Comparison of ENCODE assay signal across 10 mouse cellular contexts in the genomic region with DNA sequence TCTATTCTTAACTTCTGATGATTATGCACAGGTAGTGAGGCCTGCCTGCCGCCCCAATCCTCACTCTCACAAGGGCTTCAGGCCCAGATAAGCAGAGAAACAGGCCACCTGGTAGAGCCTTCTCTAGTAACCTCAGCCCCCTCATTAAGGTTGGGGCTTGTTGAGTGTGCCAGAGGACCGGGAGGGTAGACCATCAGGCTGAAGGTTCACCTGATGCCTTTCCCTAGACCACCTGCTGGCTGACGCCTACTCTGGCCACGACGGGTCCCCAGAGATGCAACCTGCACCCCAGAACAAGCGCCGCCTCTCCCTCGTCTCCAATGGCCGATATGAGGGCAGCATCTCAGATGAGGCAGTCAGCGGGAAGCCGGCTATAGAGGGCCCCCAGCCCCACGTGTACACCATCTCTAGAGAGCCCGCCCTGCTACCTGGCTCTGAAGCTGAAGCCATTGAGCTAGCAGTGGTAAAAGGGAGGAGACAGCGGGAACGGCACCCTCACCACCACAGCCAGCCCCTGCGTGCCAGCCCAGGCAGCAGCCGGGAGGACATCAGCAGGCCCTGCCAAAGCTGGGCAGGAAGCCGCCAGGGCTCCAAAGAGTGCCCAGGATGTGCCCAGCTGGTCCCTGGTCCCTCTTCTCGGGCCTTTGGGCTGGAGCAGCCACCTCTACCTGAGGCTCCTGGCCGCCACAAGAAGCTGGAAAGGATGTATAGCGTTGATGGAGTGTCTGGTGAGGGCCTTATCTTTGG. TPM values are rescaled to one million over a fixed set of nuclear protein-coding genes. Genes with fewer than 3 reads are reported as not detected.
DNase-seq lines count a peak whose midpoint lies in the region; ATAC-seq and TF ChIP-seq lines count a peak whose summit lies in the region.
"Had no signal": no experiment of that assay in that cellular context is flagged by ENCODE, and none has a peak within 500 bp of the region (broad histone marks: within the 10 kb centered on the region; RNA-seq: fewer than 3 reads in every experiment).

No protein-coding gene starts in this region.

- H3K36me3 ChIP-seq in kidney, embryonic 15.5 days = peaks cover 38% of the 10 kb centered on the region
- H3K36me3 ChIP-seq in kidney, adult 2 months (ENCODE audit: control insufficient read depth, insufficient read depth, low read length) = no peaks in the 10 kb centered on the region
- peaks cover 52% of the 10 kb centered on the region for H3K36me3 ChIP-seq in embryonic facial prominence, embryonic 10.5 days (replicated peaks)
- H3K36me3 ChIP-seq in hindbrain, embryonic 11.5 days (ENCODE audit: control insufficient read depth, insufficient read depth, low read length) = no peaks in the 10 kb centered on the region
- peaks cover 35% of the 10 kb centered on the region for H3K36me3 ChIP-seq in midbrain, embryonic 12.5 days

- ATAC-seq in kidney, embryonic 15.5 days (replicated peaks; ENCODE audit: low FRiP score) = no peak
- ATAC-seq in hindbrain, embryonic 11.5 days (ENCODE audit: low FRiP score) = no peak
- ATAC-seq in midbrain, embryonic 12.5 days (ENCODE audit: low FRiP score, low read depth) = no peak
- no peak for ATAC-seq in megakaryocyte progenitor cell, adult 5-6 weeks (replicated peaks; ENCODE audit: poor library complexity)

- WGBS in kidney, embryonic 15.5 days = 91% methylated on average over 21 of the region's 21 CpGs
- WGBS in kidney, adult 2 months = 93% methylated on average over 21 of the region's 21 CpGs
- 89% methylated on average over 21 of the region's 21 CpGs for WGBS in embryonic facial prominence, embryonic 10.5 days
- 93% methylated on average over 21 of the region's 21 CpGs for WGBS in hindbrain, embryonic 11.5 days
- 91% methylated on average over 21 of the region's 21 CpGs for WGBS in midbrain, embryonic 12.5 days

- H3K9ac ChIP-seq in kidney, embryonic 15.5 days = peak overlapping the region; percentile 78
- H3K9ac ChIP-seq in hindbrain, embryonic 11.5 days (ENCODE audit: low read depth, low read length) = 0 out of 2 replicates have a peak overlapping the region, but pooled peaks have one; percentile 88
- H3K9ac ChIP-seq in midbrain, embryonic 12.5 days (replicated peaks) = peak overlapping the region; percentile 79

- H3K4me1 ChIP-seq in kidney, embryonic 15.5 days = peaks cover 18% of the 10 kb centered on the region
- H3K4me1 ChIP-seq in kidney, adult 2 months (ENCODE audit: control insufficient read depth, insufficient read depth, low read length) = 0 out of 2 replicates have a peak, but pooled peaks cover 4% of the 10 kb centered on the region
- H3K4me1 ChIP-seq in embryonic facial prominence, embryonic 10.5 days = peaks cover 24% of the 10 kb centered on the region
- H3K4me1 ChIP-seq in hindbrain, embryonic 11.5 days (replicated peaks; ENCODE audit: control insufficient read depth, insufficient read depth, low read length) = peaks cover 7% of the 10 kb centered on the region; the same call in 1 of the 2 replicates
- peaks cover 13% of the 10 kb centered on the region for H3K4me1 ChIP-seq in midbrain, embryonic 12.5 days

- no peak for TF ChIP-seq POLR2A in kidney, adult 2 months (IDR thresholded peaks at IDR 0.05; ENCODE audit: low read depth, low read length)

- no peak for TF ChIP-seq CTCF in kidney, adult 2 months (conservative IDR thresholded peaks at IDR 0.05; ENCODE audit: insufficient read depth, insufficient read length, low read depth, low read length)

- H3K27me3 ChIP-seq in kidney, embryonic 15.5 days = no peaks in the 10 kb centered on the region
- no peaks in the 10 kb centered on the region for H3K27me3 ChIP-seq in kidney, adult 2 months (replicated peaks; ENCODE audit: control insufficient read depth, insufficient read depth, low read length)
- H3K27me3 ChIP-seq in embryonic facial prominence, embryonic 10.5 days (replicated peaks; ENCODE audit: low read depth, poor library complexity, severe bottlenecking) = no peaks in the 10 kb centered on the region
- no peaks in the 10 kb centered on the region for H3K27me3 ChIP-seq in hindbrain, embryonic 11.5 days (ENCODE audit: control insufficient read depth, insufficient read depth, low read length)
- no peaks in the 10 kb centered on the region for H3K27me3 ChIP-seq in midbrain, embryonic 12.5 days
- H3K27me3 ChIP-seq: Patski had no signal

- no peak overlapping the region for H3K27ac ChIP-seq in kidney, embryonic 15.5 days
- H3K27ac ChIP-seq in kidney, adult 2 months (ENCODE audit: insufficient read depth, low read depth, low read length) = no peak overlapping the region
- no peak overlapping the region for H3K27ac ChIP-seq in embryonic facial prominence, embryonic 10.5 days (replicated peaks)
- no peak overlapping the region for H3K27ac ChIP-seq in hindbrain, embryonic 11.5 days (ENCODE audit: low read depth, low read length)
- H3K27ac ChIP-seq in midbrain, embryonic 12.5 days (replicated peaks) = no peak overlapping the region

- peak overlapping the region; percentile 82 for H3K4me2 ChIP-seq in kidney, embryonic 15.5 days
- peak overlapping the region; percentile 82 for H3K4me2 ChIP-seq in hindbrain, embryonic 11.5 days (replicated peaks; ENCODE audit: low read depth, low read length)
- H3K4me2 ChIP-seq in midbrain, embryonic 12.5 days (replicated peaks) = peak overlapping the region; percentile 93

- no peaks in the 10 kb centered on the region for H3K9me3 ChIP-seq in kidney, embryonic 15.5 days (replicated peaks)
- no peaks in the 10 kb centered on the region for H3K9me3 ChIP-seq in embryonic facial prominence, embryonic 10.5 days
- no peaks in the 10 kb centered on the region for H3K9me3 ChIP-seq in hindbrain, embryonic 11.5 days (ENCODE audit: control insufficient read depth, low read length)
- H3K9me3 ChIP-seq in midbrain, embryonic 12.5 days = no peaks in the 10 kb centered on the region

- H3K4me3 ChIP-seq in kidney, embryonic 15.5 days (replicated peaks) = peak overlapping the region; percentile 79
- no peak overlapping the region for H3K4me3 ChIP-seq in kidney, adult 2 months (ENCODE audit: insufficient read depth, low read depth, low read length)
- peak overlapping the region; percentile 95 for H3K4me3 ChIP-seq in embryonic facial prominence, embryonic 10.5 days
- peak overlapping the region; percentile 82; the same call in 1 of the 2 replicates for H3K4me3 ChIP-seq in hindbrain, embryonic 11.5 days (ENCODE audit: low read depth, low read length)
- H3K4me3 ChIP-seq in midbrain, embryonic 12.5 days = peak overlapping the region; percentile 88

- DNase-seq in kidney, adult 2 months = no peak
- DNase-seq in embryonic facial prominence, embryonic 10.5 days (ENCODE audit: low spot score) = no peak
- DNase-seq in hindbrain, embryonic 11.5 days (ENCODE audit: low spot score) = no peak
- no peak for DNase-seq in adrenal gland, postnatal 10 days
- no peak for DNase-seq in spleen, postnatal 14 days (ENCODE audit: low spot score in 2 of 2)
- DNase-seq: lung, adult 2 months had no signal

RNA-seq across cellular contexts. Expression of gene Nsmf, which starts 1.4 kb away (rescaled TPM):
- 76.5 and 91.4 TPM in 2 replicates for polyA plus RNA-seq in kidney, embryonic 15.5 days (2015; fragmentation: Nextera tagmentation; extraction: Ambion mirVana)
- polyA plus RNA-seq in kidney, adult 2 months (2012; rRNA removed) = 77.8 and 110 TPM in 2 replicates
- 67.3 and 68.6 TPM in 2 replicates for polyA plus RNA-seq in embryonic facial prominence, embryonic 10.5 days (2016; fragmentation: Nextera tagmentation; extraction: Ambion mirVana)
- polyA plus RNA-seq in hindbrain, embryonic 11.5 days (2014; fragmentation: Nextera tagmentation; extraction: Ambion mirVana) = 37.6 and 51.1 TPM in 2 replicates
- 102 and 104 TPM in 2 replicates for polyA plus RNA-seq in midbrain, embryonic 12.5 days (2016; fragmentation: Nextera tagmentation; extraction: Ambion mirVana)
- 10 to 100 TPM; 53.4 to 68.3 TPM for total RNA-seq in adrenal gland, postnatal 10 days (2021)
- total RNA-seq in megakaryocyte progenitor cell, adult 5-6 weeks (2015) = 4.0 and 7.8 TPM in 2 replicates
- 3.7 and 5.7 TPM in 2 replicates for total RNA-seq in megakaryocyte progenitor cell, adult 5-6 weeks (2017)

RNA-seq across cellular contexts. Expression of gene Entpd8, which starts 24.5 kb away (rescaled TPM):
- 5.0 and 5.3 TPM in 2 replicates for polyA plus RNA-seq in kidney, embryonic 15.5 days (2015; fragmentation: Nextera tagmentation; extraction: Ambion mirVana)
- polyA plus RNA-seq in kidney, adult 2 months (2012; rRNA removed) = 23.7 and 29.2 TPM in 2 replicates
- polyA plus RNA-seq in embryonic facial prominence, embryonic 10.5 days (2016; fragmentation: Nextera tagmentation; extraction: Ambion mirVana) = not detected in 2 replicates
- not detected in 2 replicates for polyA plus RNA-seq in hindbrain, embryonic 11.5 days (2014; fragmentation: Nextera tagmentation; extraction: Ambion mirVana)
- not detected in 2 replicates for polyA plus RNA-seq in midbrain, embryonic 12.5 days (2016; fragmentation: Nextera tagmentation; extraction: Ambion mirVana)
- total RNA-seq in adrenal gland, postnatal 10 days (2021) = 1 to 10 TPM; 7.0 to 9.7 TPM
- total RNA-seq in megakaryocyte progenitor cell, adult 5-6 weeks (2015) = not detected in 2 replicates
- total RNA-seq in megakaryocyte progenitor cell, adult 5-6 weeks (2017) = not detected in 2 replicates
- polyA plus RNA-seq: Patski had no signal

RNA-seq across cellular contexts. Expression of gene Noxa1, which starts 39.4 kb away (rescaled TPM):
- 0.77 and 1.1 TPM in 2 replicates for polyA plus RNA-seq in kidney, embryonic 15.5 days (2015; fragmentation: Nextera tagmentation; extraction: Ambion mirVana)
- polyA plus RNA-seq in kidney, adult 2 months (2012; rRNA removed) = not detected in 2 replicates
- 0.21 and 0.24 TPM in 2 replicates for polyA plus RNA-seq in embryonic facial prominence, embryonic 10.5 days (2016; fragmentation: Nextera tagmentation; extraction: Ambion mirVana)
- not detected in 2 replicates for polyA plus RNA-seq in hindbrain, embryonic 11.5 days (2014; fragmentation: Nextera tagmentation; extraction: Ambion mirVana)
- polyA plus RNA-seq in midbrain, embryonic 12.5 days (2016; fragmentation: Nextera tagmentation; extraction: Ambion mirVana) = not detected in 2 replicates
- total RNA-seq in adrenal gland, postnatal 10 days (2021) = not detected
- total RNA-seq in megakaryocyte progenitor cell, adult 5-6 weeks (2015) = not detected in 2 replicates
- not detected in 2 replicates for total RNA-seq in megakaryocyte progenitor cell, adult 5-6 weeks (2017)
- polyA plus RNA-seq: Patski had no signal
